Mouse (Mus musculus): Measurements from ENCODE around the gene F12. TPM values are rescaled to one million over a fixed set of nuclear protein-coding genes. Genes with fewer than 3 reads are reported as not detected.

F12 gene
- 100 to 1,000 TPM in 1 of 2 experiments, 10 to 100 TPM in 1; 39.7 to 101 TPM for total RNA-seq (2021)
- long read RNA-seq, experiment 1, transcript F12-201 (14 exons, 1,960 nt), result major isoform, 148 of 224 reads
- long read RNA-seq, experiment 1, partial matches to known transcripts, result 55 of 224 reads
- long read RNA-seq, experiment 1, other reads (novel, unspliced or antisense), result 21 of 224 reads
- long read RNA-seq, experiment 2, partial matches to known transcripts, result 1 of 5 reads
- long read RNA-seq, experiment 2, other reads (novel, unspliced or antisense), result 0 of 5 reads

- no peak for DNase-seq
Observed at GRCm38 (mm10) chr13:55426613-55427012, at the start of gene F12. Gene F12 (minus strand): TSS chr13:55426793.

DNA sequence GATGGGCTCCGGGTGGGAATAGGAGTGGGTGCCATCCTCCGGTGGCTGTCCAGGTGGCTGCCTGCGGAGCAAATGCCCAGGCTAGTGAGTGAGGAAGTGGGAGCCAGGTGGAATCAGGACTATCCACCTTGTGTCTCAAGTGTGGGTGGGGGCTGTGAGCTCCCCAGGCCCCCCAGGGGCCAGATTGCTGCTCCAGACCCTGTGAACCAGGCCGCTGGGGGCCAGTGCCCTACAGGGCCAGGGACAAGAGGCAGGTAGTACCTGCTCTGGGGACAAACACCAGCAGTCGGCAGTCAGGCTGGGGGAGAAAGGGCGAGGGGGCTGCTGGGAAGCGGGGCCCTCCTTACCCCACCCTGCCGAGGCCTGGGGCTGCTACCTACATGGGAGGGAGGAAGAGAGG, 49.7 kb upstream of the F12 start:
- DNase-seq, result no peak

DNA sequence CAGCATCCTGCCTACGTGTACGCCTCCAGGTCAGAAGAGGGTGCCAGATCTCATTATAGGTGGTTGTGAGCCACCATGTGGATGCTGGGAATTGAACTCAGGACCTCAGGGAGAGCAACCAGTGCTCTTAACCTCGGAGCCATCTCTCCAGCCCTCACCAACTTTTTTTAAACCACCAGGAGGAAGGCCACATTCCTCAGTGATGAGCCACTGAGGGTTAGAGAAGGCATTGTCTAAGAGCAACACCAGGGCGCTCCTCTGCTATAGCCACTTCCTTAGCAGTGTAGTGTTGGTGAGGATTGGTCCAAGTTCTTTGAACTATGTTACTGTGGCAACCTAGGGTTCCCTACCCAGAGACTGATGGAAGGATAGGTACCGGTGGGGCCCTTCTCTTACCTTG, 49.2 kb upstream of the F12 start:
- DNase-seq, result no peak

GRCm38 (mm10) chr13:55474621-55475069, 48.1 kb upstream of the F12 start:
- DNase-seq, result no peak

- no peak for DNase-seq
Observed at GRCm38 (mm10) chr13:55473961-55474360, 47.4 kb upstream of the F12 start.

GRCm38 (mm10) chr13:55473076-55473831, 46.7 kb upstream of the F12 start:
- DNase-seq, result peak; percentile 25

- peak; percentile 62 for DNase-seq
Observed at GRCm38 (mm10) chr13:55472132-55473022, 45.8 kb upstream of the F12 start.

DNA sequence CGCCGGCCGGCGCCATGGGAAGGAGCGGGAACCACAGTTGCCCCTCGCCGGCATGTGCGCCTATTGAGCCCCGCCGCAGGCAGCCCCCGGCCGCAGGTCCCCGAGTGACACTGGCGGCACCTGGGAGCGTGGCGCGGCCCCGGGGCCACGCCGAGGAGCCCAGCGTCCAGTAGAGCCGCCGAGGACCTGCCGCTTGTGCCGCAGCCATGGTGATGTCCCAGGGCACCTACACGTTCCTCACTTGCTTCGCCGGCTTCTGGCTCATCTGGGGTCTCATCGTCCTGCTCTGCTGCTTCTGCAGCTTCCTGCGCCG, 45.2 kb upstream of the F12 start:
- no peak for DNase-seq

GRCm38 (mm10) chr13:55471156-55471818, 44.7 kb upstream of the F12 start:
- DNase-seq, result peak; percentile 91

DNA sequence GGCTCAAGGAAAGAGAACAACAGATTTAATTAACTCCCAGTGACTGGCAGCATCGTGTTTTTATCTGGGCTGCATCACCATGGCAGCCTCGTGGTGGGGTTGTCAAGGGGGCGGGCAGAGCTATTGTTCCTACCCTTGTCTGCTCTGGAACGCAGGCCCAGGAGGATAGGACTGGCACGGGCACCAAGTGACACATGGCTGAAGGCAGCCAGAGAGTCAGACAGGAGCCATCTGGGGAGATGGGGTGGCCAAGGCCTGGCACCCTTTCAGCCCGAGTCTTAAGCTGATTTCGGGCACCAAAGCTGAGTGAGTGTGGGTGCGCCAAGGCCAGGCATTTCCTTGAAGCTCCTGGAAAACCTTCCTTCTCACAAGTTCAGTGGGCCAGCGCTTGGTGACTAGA, 43.8 kb upstream of the F12 start:
- peak; percentile 65 for DNase-seq

GRCm38 (mm10) chr13:55468851-55469560, 42.4 kb upstream of the F12 start:
- peak; percentile 80 for DNase-seq

DNA sequence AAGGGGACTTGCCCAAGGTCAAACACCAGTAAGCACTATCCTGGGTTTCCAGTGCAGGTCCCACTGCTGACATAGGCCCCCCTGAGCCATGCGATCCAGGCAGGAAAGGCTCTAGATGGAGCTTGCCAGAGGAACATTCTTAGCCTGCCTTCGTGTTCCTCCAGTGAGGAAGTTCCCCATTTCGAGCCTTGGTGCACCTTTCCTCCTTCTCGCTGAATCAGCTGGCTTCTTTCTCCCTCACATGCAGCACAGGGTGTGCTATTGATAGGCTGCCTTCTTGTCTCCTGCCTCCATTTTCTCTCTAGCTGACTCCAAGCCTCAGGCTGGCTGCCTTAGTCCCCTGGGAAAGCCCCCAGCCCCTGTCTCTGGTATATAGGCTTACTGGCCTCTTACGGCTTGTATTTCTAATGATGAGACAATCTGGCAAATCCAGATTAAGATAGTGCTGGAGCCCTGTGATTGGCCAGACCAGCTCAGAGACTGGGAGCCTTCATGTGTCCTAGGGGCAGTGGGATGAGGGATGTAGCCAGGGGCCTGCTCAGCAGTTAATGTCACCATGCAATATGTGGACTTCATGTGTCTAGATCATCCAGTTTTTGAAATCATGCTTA, 39.3 kb upstream of the F12 start:
- DNase-seq, result no peak

DNA sequence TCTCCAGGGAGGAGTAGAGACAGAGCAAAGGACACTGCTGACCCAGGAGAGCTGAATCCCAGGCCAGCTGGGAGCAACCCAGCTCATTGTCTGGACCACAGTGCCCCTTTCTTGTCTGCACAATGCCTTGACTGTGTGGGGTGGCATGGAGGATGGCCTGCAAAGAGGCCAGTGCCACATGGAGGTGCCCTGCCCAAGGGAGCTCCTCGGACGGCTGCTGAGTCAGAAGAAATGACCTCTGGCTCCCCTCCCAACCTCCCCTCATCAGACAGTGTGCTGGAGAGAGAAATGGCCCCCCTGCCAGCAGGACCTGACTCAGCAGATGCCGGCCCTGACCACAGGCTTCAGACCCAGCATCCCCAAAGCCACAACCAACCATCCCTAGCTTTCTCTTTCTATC, 38.6 kb upstream of the F12 start:
- no peak for DNase-seq

DNA sequence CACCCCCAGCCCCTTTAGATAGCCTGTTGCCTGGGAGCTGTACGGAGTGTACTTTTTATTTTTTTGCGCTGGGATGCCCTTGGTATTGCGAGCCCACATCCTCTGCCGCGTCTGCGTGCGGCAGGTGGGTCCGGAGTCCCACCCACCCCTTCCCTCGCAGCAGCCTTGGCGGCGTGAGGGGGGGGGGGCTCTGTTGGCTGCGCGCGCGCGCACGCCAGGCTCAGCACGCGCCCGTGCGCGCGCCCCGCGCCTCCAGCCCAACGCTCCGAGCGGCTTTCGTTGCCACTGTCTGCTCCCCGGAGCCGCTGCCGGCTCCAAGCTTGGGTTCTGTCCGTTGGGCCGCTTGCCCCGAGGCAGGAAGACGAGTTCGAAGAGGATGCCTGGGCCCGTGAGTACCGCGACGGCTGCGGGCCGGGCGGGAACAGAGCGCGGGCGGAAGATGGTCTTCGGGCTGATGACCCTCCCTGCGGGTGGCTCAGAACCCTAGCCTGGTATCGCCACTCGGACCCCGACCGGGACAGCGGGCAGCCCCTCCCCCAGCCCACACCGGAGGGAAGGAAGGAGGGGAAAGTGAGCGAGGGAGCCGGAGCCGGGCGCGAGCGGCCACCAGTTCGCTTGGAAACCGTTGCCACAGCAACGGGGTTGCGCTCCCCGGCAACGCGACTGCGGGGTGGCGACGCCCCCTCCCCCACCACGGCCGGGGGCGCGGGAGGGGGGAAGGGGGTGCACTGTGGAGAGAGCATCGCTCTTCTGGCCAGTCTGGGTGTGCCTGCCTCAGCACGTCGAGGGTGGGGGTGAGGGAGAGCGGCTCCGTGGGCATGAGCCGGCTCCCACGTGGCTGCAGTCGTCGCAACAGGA, 37.7 kb upstream of the F12 start, which contains the start of gene Prr7:
Gene Prr7 (plus strand): TSS at position 241 of the 858 bp plus-strand sequence.
- DNase-seq, result peak; percentile 73

GRCm38 (mm10) chr13:55463399-55464026, 36.9 kb upstream of the F12 start:
- DNase-seq, result no peak

GRCm38 (mm10) chr13:55462965-55463364, 36.4 kb upstream of the F12 start:
- no peak for DNase-seq

- DNase-seq, result no peak
Observed at GRCm38 (mm10) chr13:55451785-55452549, 25.4 kb upstream of the F12 start.

GRCm38 (mm10) chr13:55451296-55451695, 24.7 kb upstream of the F12 start:
- no peak for DNase-seq

DNA sequence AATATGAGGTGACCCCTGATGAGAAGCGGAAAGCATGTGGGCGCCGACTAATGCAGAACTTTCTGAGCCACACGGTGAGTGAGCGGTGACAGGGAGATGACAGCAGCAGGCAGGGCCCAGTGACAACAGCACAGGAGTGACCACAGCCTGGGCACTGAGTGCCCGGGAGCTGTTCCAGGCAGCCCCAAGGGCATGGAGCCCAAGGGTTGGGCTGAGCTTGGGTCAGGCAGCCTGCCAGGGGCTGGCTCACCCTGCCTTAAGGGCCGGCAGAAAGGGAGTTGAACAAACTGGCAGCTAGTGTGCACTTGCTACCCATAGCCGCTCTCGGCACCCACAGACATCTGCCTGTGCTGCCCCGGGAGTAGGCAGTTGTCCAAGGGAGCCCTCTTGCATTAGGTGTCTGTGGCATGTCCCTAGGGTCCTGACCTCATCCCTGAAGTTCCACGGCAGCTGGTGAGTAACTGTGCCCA, 24.0 kb upstream of the F12 start:
- peak; percentile 94 for DNase-seq

All from adrenal gland, postnatal 10 days (tissue).